Mouse (Mus musculus): ENCODE measurements around the gene Hist1h1b.

GRCm38 (mm10) chr13:21751827-21752226 is 28.6 kb downstream of the Hist1h1b start:
- no peak for TF ChIP-seq CTCF (IDR thresholded peaks at IDR 0.05; ENCODE audit: extremely low read depth, insufficient read depth, insufficient read length, insufficient replicate concordance)
- TF ChIP-seq POLR2A (IDR thresholded peaks at IDR 0.05; ENCODE audit: low read depth, low read length): no peak
